ENCODE assay signal across 24 mouse cellular contexts in the genomic region with DNA sequence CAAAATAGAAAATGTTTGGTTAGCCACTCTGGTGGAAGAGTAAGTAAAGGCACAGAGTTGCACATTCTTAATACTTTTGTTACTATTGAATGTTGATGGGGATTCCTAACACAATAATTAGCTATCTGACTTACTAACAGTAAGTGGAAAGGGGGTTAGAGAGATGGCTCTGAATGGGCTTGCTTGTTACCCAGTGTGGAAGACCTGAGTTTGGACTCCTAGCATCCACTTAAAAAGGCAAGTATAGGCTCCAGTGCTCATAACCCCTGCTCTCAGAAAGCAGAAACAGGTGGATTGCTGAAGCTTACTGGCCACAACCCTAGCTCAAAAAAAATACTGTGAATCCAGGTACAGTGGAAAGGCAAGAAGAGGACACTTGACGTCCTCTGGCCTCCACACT. TPM values are rescaled to one million over a fixed set of nuclear protein-coding genes. Genes with fewer than 3 reads are reported as not detected.
DNase-seq lines count a peak whose midpoint lies in the region; ATAC-seq and TF ChIP-seq lines count a peak whose summit lies in the region.
"Had no signal": no experiment of that assay in that cellular context is flagged by ENCODE, and none has a peak within 500 bp of the region (broad histone marks: within the 10 kb centered on the region; RNA-seq: fewer than 3 reads in every experiment).

No protein-coding gene starts in this region.

- no peaks in the 10 kb centered on the region for H3K79me2 ChIP-seq in liver, adult 2 months (ENCODE audit: control insufficient read depth, insufficient read depth, low read length)

- 77% methylated on average over 1 of the region's 1 CpGs for WGBS in heart, embryonic 10.5 days
- 80% methylated on average over 1 of the region's 1 CpGs for WGBS in liver, adult 2 months
- WGBS in liver, embryonic 11.5 days: 90% methylated on average over 1 of the region's 1 CpGs
- WGBS in liver, embryonic 15.5 days (ENCODE audit: insufficient replicate concordance): 89% methylated on average over 1 of the region's 1 CpGs
- 87% methylated on average over 1 of the region's 1 CpGs for WGBS in liver, postnatal 0 days (ENCODE audit: insufficient replicate concordance)

- H3K27ac ChIP-seq in heart, embryonic 10.5 days: no peak overlapping the region
- H3K27ac ChIP-seq in liver, adult 2 months (replicated peaks; ENCODE audit: insufficient read depth, low read depth, low read length): peak overlapping the region; percentile 6; the same call in 1 of the 2 replicates
- H3K27ac ChIP-seq in liver, embryonic 11.5 days (ENCODE audit: low read depth, low read length): no peak overlapping the region
- peak overlapping the region; percentile 66; the same call in 1 of the 2 replicates for H3K27ac ChIP-seq in liver, embryonic 15.5 days (replicated peaks)
- no peak overlapping the region for H3K27ac ChIP-seq in liver, postnatal 0 days (ENCODE audit: low read depth)
- H3K27ac ChIP-seq: embryonic facial prominence, embryonic 10.5 days; embryonic facial prominence, embryonic 12.5 days; forebrain, embryonic 13.5 days; forebrain, embryonic 15.5 days had no signal

- no peak for TF ChIP-seq EP300 in liver, postnatal 0 days (IDR thresholded peaks at IDR 0.05; ENCODE audit: low read depth)

- H3K4me2 ChIP-seq in liver, embryonic 11.5 days: no peak overlapping the region
- H3K4me2 ChIP-seq in liver, embryonic 15.5 days: no peak overlapping the region
- H3K4me2 ChIP-seq in liver, postnatal 0 days (ENCODE audit: low read depth, low read length): no peak overlapping the region
- H3K4me2 ChIP-seq: embryonic facial prominence, embryonic 12.5 days; forebrain, embryonic 13.5 days; forebrain, embryonic 15.5 days had no signal

- no peak for TF ChIP-seq POLR2A in liver, adult 2 months (IDR thresholded peaks at IDR 0.05; ENCODE audit: extremely low read depth, insufficient read depth, low read length)

- H3K27me3 ChIP-seq in heart, embryonic 10.5 days (ENCODE audit: insufficient read depth, poor library complexity, severe bottlenecking): no peaks in the 10 kb centered on the region
- no peaks in the 10 kb centered on the region for H3K27me3 ChIP-seq in liver, adult 2 months (ENCODE audit: control insufficient read depth, insufficient read depth, low read length)
- H3K27me3 ChIP-seq in liver, embryonic 11.5 days (replicated peaks; ENCODE audit: control insufficient read depth, insufficient read depth, low read length): no peaks in the 10 kb centered on the region
- no peaks in the 10 kb centered on the region for H3K27me3 ChIP-seq in liver, embryonic 15.5 days
- H3K27me3 ChIP-seq in liver, postnatal 0 days (ENCODE audit: insufficient read depth, low read length): no peaks in the 10 kb centered on the region
- H3K27me3 ChIP-seq: CH12.LX; embryonic facial prominence, embryonic 12.5 days; forebrain, embryonic 13.5 days; forebrain, embryonic 15.5 days; Patski had no signal

- no peak for TF ChIP-seq CTCF in liver, adult 2 months (IDR thresholded peaks at IDR 0.05; ENCODE audit: low read depth, low read length)
- no peak for TF ChIP-seq CTCF in liver, postnatal 0 days (IDR thresholded peaks at IDR 0.05; ENCODE audit: low read depth)

- no peak overlapping the region for H3K4me3 ChIP-seq in heart, embryonic 10.5 days
- no peak overlapping the region for H3K4me3 ChIP-seq in liver, adult 2 months (ENCODE audit: insufficient read depth, low read depth, low read length)
- no peak overlapping the region for H3K4me3 ChIP-seq in liver, embryonic 11.5 days (ENCODE audit: low read depth, low read length)
- H3K4me3 ChIP-seq in liver, embryonic 15.5 days (replicated peaks): no peak overlapping the region
- H3K4me3 ChIP-seq in liver, postnatal 0 days (ENCODE audit: low read depth, low read length): no peak overlapping the region
- H3K4me3 ChIP-seq: embryonic facial prominence, embryonic 10.5 days; embryonic facial prominence, embryonic 12.5 days; forebrain, embryonic 13.5 days; forebrain, embryonic 15.5 days had no signal

- no peaks in the 10 kb centered on the region for H3K9me3 ChIP-seq in heart, embryonic 10.5 days
- no peaks in the 10 kb centered on the region for H3K9me3 ChIP-seq in liver, embryonic 11.5 days (ENCODE audit: control insufficient read depth, low read length)
- H3K9me3 ChIP-seq in liver, embryonic 15.5 days (replicated peaks): no peaks in the 10 kb centered on the region
- no peaks in the 10 kb centered on the region for H3K9me3 ChIP-seq in liver, postnatal 0 days (ENCODE audit: low read length)
- H3K9me3 ChIP-seq: embryonic facial prominence, embryonic 10.5 days; embryonic facial prominence, embryonic 12.5 days; forebrain, embryonic 13.5 days; forebrain, embryonic 15.5 days; G1E had no signal

- no peak for ATAC-seq in liver, embryonic 11.5 days (replicated peaks; ENCODE audit: low FRiP score)
- no peak for ATAC-seq in liver, embryonic 15.5 days (ENCODE audit: insufficient read depth)
- no peak for ATAC-seq in liver, postnatal 0 days
- ATAC-seq: activated CD4-positive, CD25-positive, alpha-beta regulatory T cell, adult 4 months; CD4-positive, CD25-positive, alpha-beta regulatory T cell, adult 4 months; forebrain, embryonic 13.5 days; forebrain, embryonic 15.5 days; Patski had no signal

- H3K36me3 ChIP-seq in heart, embryonic 10.5 days: peaks cover 15% of the 10 kb centered on the region
- peaks cover 14% of the 10 kb centered on the region for H3K36me3 ChIP-seq in liver, adult 2 months (ENCODE audit: control insufficient read depth, insufficient read depth, low read length)
- peaks cover 7% of the 10 kb centered on the region; the same call in 1 of the 2 replicates for H3K36me3 ChIP-seq in liver, embryonic 11.5 days (ENCODE audit: control insufficient read depth, insufficient read depth, low read length)
- H3K36me3 ChIP-seq in liver, embryonic 15.5 days (replicated peaks): peaks cover 50% of the 10 kb centered on the region
- H3K36me3 ChIP-seq in liver, postnatal 0 days (replicated peaks; ENCODE audit: insufficient read depth, low read length): peaks cover 21% of the 10 kb centered on the region

- H3K9ac ChIP-seq in liver, adult 2 months (ENCODE audit: low read depth, low read length): no peak overlapping the region
- H3K9ac ChIP-seq in liver, embryonic 11.5 days (ENCODE audit: low read depth, low read length): no peak overlapping the region
- H3K9ac ChIP-seq in liver, embryonic 15.5 days: no peak overlapping the region
- H3K9ac ChIP-seq in liver, postnatal 0 days (replicated peaks): no peak overlapping the region
- H3K9ac ChIP-seq: embryonic facial prominence, embryonic 12.5 days; forebrain, embryonic 13.5 days; forebrain, embryonic 15.5 days had no signal

- DNase-seq in heart, adult 11 months: peak; percentile 57
- no peak for DNase-seq in heart, embryonic 10.5 days (ENCODE audit: low spot score)
- no peak for DNase-seq in liver, adult 2 months (ENCODE audit: extremely low read depth, low read depth, low spot score)
- no peak for DNase-seq in liver, embryonic 11.5 days (ENCODE audit: low spot score)
- DNase-seq in liver, postnatal 0 days: no peak
- DNase-seq: adrenal gland, adult 8-10 months; adrenal gland, postnatal 14 days; adrenal gland, postnatal 36 days; B cell, adult 2 months; cerebellum, adult 11-12 months; cerebellum, adult 2 months; cerebellum, adult 9-10 months; cerebellum, postnatal 10 days; cerebellum, postnatal 25 days had no signal

- no peaks in the 10 kb centered on the region for H3K4me1 ChIP-seq in heart, embryonic 10.5 days
- H3K4me1 ChIP-seq in liver, adult 2 months (ENCODE audit: control insufficient read depth, insufficient read depth, low read length): peaks cover 23% of the 10 kb centered on the region
- no peaks in the 10 kb centered on the region for H3K4me1 ChIP-seq in liver, embryonic 11.5 days (replicated peaks; ENCODE audit: control insufficient read depth, insufficient read depth, low read length)
- H3K4me1 ChIP-seq in liver, embryonic 15.5 days (replicated peaks): peaks cover 46% of the 10 kb centered on the region
- peaks cover 14% of the 10 kb centered on the region for H3K4me1 ChIP-seq in liver, postnatal 0 days (ENCODE audit: insufficient read depth)
- H3K4me1 ChIP-seq: embryonic facial prominence, embryonic 10.5 days; embryonic facial prominence, embryonic 12.5 days; forebrain, embryonic 13.5 days; forebrain, embryonic 15.5 days had no signal

RNA-seq across cellular contexts. Expression of a gene that starts 10.6 kb away (rescaled TPM):
- polyA plus RNA-seq in heart, embryonic 10.5 days (2016; fragmentation: Nextera tagmentation; extraction: Ambion mirVana): 119 and 122 TPM in 2 replicates
- total RNA-seq in liver, adult 2 months (2014; rRNA removed): 34.8 and 35.0 TPM in 2 replicates
- polyA plus RNA-seq in liver, adult 2 months (2012; rRNA removed): 18.9 and 19.2 TPM in 2 replicates
- 98.6 and 104 TPM in 2 replicates for polyA plus RNA-seq in liver, embryonic 11.5 days (2014; fragmentation: Nextera tagmentation; extraction: Ambion mirVana)
- polyA plus RNA-seq in liver, embryonic 15.5 days (2015; fragmentation: Nextera tagmentation; extraction: Ambion mirVana): 52.7 and 53.4 TPM in 2 replicates
- polyA plus RNA-seq in liver, postnatal 0 days (2015; fragmentation: Nextera tagmentation; extraction: Ambion mirVana): 55.4 and 65.0 TPM in 2 replicates

RNA-seq across cellular contexts. Expression of a gene that starts 35.8 kb away (rescaled TPM):
- 65.6 and 84.4 TPM in 2 replicates for polyA plus RNA-seq in heart, embryonic 10.5 days (2016; fragmentation: Nextera tagmentation; extraction: Ambion mirVana)
- total RNA-seq in liver, adult 2 months (2014; rRNA removed): 35.8 and 49.9 TPM in 2 replicates
- 169 and 198 TPM in 2 replicates for polyA plus RNA-seq in liver, adult 2 months (2012; rRNA removed)
- 122 and 138 TPM in 2 replicates for polyA plus RNA-seq in liver, embryonic 11.5 days (2014; fragmentation: Nextera tagmentation; extraction: Ambion mirVana)
- polyA plus RNA-seq in liver, embryonic 15.5 days (2015; fragmentation: Nextera tagmentation; extraction: Ambion mirVana): 78.7 and 79.7 TPM in 2 replicates
- polyA plus RNA-seq in liver, postnatal 0 days (2015; fragmentation: Nextera tagmentation; extraction: Ambion mirVana): 86.4 and 90.0 TPM in 2 replicates

Comparison
In these comparisons a context has a peak if more than half of its experiments do, and no peak if none do; other contexts are left out.
1. H3K27ac ChIP-seq: peak in liver, adult 2 months (single experiment) and liver, embryonic 15.5 days (single experiment); none in heart, embryonic 10.5 days (single experiment), liver, embryonic 11.5 days (single experiment) and liver, postnatal 0 days (single experiment).